Mouse (Mus musculus) cerebellum, postnatal 25 days (tissue): ENCODE results near the gene Napa.

Experiments used
- DNase-seq, 2 experiments: peaks; one replicate each; pipeline ENCODE4 v3.0.0; 2021; ENCODE audit warnings: mixed read lengths in 2 of 2

The Napa gene

GRCm38 (mm10) chr7:16098021-16099017 lies at the start of gene Napa:
Gene Napa (plus strand): TSS chr7:16098458.
- DNase-seq: peak; percentile 98 to 99

GRCm38 (mm10) chr7:16048675-16049575 lies 49.3 kb upstream of the Napa start:
- peak in 1 of 2 experiments; percentile 61 for DNase-seq

GRCm38 (mm10) chr7:16049576-16049915 lies 48.7 kb upstream of the Napa start:
- DNase-seq: no peak

GRCm38 (mm10) chr7:16050600-16050999 lies 47.7 kb upstream of the Napa start:
- DNase-seq: no peak

GRCm38 (mm10) chr7:16051883-16052595 lies 46.2 kb upstream of the Napa start:
- peak; percentile 83 to 87 for DNase-seq

- peak; percentile 85 to 94 for DNase-seq
Measured at GRCm38 (mm10) chr7:16052684-16053083, 45.6 kb upstream of the Napa start.

GRCm38 (mm10) chr7:16053105-16053504 lies 45.2 kb upstream of the Napa start:
- no peak for DNase-seq

GRCm38 (mm10) chr7:16054966-16055365 lies 43.3 kb upstream of the Napa start:
- no peak for DNase-seq

- no peak for DNase-seq
Measured at GRCm38 (mm10) chr7:16055665-16056064, 42.6 kb upstream of the Napa start.

- DNase-seq: peak; percentile 66 to 84
Measured at GRCm38 (mm10) chr7:16056459-16057135, 41.7 kb upstream of the Napa start.

GRCm38 (mm10) chr7:16057136-16057534 lies 41.1 kb upstream of the Napa start:
- DNase-seq: peak in 1 of 2 experiments; percentile 5

- DNase-seq: peak; percentile 7 to 36
Measured at GRCm38 (mm10) chr7:16061219-16062098, 36.8 kb upstream of the Napa start, which contains the start of gene Zfp541. Gene Zfp541 (plus strand): TSS chr7:16061814.

- DNase-seq: peak in 1 of 2 experiments; percentile 7
Measured at GRCm38 (mm10) chr7:16062099-16062420, 36.2 kb upstream of the Napa start.

- peak in 1 of 2 experiments; percentile 13 for DNase-seq
Measured at GRCm38 (mm10) chr7:16063490-16063889, 34.8 kb upstream of the Napa start.

- DNase-seq: no peak
Measured at GRCm38 (mm10) chr7:16070846-16071245, 27.4 kb upstream of the Napa start.

GRCm38 (mm10) chr7:16071906-16072305 lies 26.4 kb upstream of the Napa start:
- no peak for DNase-seq

- peak; percentile 27 to 52 for DNase-seq
Measured at GRCm38 (mm10) chr7:16079947-16080346, 18.3 kb upstream of the Napa start.

GRCm38 (mm10) chr7:16080581-16080980 lies 17.7 kb upstream of the Napa start:
- no peak for DNase-seq

- no peak for DNase-seq
Measured at GRCm38 (mm10) chr7:16083361-16083760, 14.9 kb upstream of the Napa start.

- DNase-seq: no peak
Measured at GRCm38 (mm10) chr7:16087587-16087986, 10.7 kb upstream of the Napa start.

GRCm38 (mm10) chr7:16094592-16094991 lies 3.7 kb upstream of the Napa start:
- no peak for DNase-seq
